Mouse (Mus musculus): ENCODE data around the gene Fbxo33. TPM values are rescaled to one million over a fixed set of nuclear protein-coding genes. Genes with fewer than 3 reads are reported as not detected.

Fbxo33 gene
- polyA plus RNA-seq (2012; rRNA removed), result 10.7 and 12.8 TPM in 2 replicates

DNA sequence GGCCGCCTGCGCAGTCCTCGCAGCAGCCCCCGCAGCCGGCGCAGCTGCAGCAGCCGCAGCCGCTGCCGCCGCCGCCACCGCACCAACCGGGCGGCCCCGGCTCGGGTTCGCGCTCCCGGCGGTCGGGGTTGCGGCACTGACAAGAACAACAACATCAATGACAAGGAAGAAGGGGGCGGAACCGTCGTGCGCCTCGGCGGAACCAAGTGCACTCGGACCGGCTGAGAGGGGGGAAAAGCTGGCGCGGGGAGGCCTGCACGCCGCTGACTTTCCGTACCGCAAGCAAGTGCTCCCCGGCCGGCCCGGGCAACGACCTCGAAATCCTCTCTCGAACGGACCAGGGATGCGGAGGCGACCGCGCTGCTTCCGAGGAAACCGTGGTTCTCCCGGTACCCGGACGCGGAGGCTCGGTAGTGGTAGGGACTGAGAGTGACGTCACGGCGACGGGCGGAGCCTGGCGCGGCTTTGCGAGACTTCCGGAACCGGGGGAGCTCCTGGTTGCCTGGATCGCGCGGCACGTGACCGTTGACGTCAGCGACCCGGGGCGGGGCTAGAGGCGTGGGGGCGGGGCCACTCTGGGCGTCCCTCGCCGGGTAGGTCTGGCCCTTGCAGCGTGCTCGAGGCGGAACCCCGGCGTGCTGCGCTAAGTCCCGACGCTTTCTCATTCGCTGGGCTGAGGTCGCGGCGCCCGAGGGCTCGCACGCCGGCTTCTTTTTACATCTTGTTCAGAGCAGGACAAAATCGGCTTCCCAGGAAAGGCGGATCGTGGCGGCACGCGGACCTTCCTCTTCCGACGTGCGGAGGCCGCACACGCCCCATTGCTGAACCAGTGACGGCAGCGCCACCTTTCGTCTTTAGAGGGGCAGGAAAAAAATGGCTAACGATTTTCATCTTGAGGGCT, at the start of gene Fbxo33:
Gene Fbxo33, minus strand, starts transcription at position 401 of the 901 bp plus-strand sequence.

Other genes with a start within 250 kb of the Fbxo33 start
- 15.2 and 16.5 TPM in 2 replicates for gene Sec23a, start 207.7 kb downstream of the Fbxo33 start, polyA plus RNA-seq (2012; rRNA removed)
- 2.1 and 2.6 TPM in 2 replicates for gene Gemin2, start 206.3 kb downstream of the Fbxo33 start, polyA plus RNA-seq (2012; rRNA removed)
- gene Trappc6b, start 158.3 kb downstream of the Fbxo33 start, polyA plus RNA-seq (2012; rRNA removed), result 85.2 and 119 TPM in 2 replicates
- 13.9 and 17.4 TPM in 2 replicates for gene Pnn, start 152.8 kb downstream of the Fbxo33 start, polyA plus RNA-seq (2012; rRNA removed)
- 16.2 and 25.3 TPM in 2 replicates for gene Mia2, start 123.9 kb downstream of the Fbxo33 start, polyA plus RNA-seq (2012; rRNA removed)